Mouse (Mus musculus): ENCODE results near the gene Iqcj.

DNA sequence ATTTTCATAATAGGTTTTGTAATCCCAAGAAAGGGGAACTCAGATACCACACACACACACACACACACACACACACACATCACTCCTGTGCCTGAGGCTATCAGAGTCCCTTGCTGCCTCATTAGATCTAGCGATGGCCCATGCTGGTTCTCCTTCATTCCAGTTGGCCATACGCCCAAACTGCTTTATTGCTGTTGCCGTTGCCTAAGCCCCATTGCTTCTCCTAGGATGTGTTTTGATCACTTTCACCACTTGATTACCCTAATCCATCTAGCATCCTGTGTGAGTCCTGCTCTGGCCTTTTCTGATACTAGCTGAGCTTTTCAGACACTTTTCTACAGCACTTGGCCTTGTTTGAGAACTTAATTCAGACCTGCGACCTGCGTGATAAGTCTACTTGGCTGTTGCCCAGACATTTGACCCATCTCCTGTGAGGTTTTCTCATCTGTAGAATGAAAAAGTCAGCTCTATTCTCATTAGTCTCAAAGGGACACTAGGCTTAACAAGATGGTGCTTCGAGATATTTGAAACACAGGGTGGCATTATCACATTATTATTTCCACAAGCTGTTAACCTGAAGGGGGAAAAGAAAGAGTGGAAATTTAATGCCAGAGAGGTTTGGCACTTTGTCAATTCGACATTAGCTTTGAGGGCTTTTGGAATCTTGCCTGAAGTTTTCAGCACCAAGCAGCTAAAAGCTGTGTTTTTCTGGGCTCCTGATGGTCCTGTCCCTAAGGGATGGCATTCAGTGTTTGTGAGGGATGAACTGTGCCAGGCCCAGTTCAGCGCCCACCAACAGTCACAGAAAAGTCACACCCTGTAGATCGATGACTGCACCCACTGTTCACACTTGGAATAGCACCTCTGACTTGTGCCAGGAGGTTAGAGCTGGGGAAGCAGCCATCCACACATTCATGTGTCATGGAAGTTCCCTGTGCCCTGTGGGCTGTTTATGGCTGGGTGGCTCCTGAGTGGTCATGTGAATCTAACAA is 179.7 kb downstream of the Iqcj start:
- TF ChIP-seq ZNF384 (IDR thresholded peaks at IDR 0.05; ENCODE audit: low read depth, low read length) (no peak), HCFC1 (IDR thresholded peaks at IDR 0.05; ENCODE audit: borderline replicate concordance, insufficient read depth, low read length) (no peak), CHD2 (IDR thresholded peaks at IDR 0.05; ENCODE audit: low read depth, low read length) (no peak), MAFK (IDR thresholded peaks at IDR 0.05; ENCODE audit: insufficient read depth, low read depth, low read length) (no peak), ZC3H11A (IDR thresholded peaks at IDR 0.05; ENCODE audit: borderline replicate concordance, low read depth, low read length) (no peak)
